Mouse (Mus musculus): ENCODE measurements around the gene Swap70.

DNA sequence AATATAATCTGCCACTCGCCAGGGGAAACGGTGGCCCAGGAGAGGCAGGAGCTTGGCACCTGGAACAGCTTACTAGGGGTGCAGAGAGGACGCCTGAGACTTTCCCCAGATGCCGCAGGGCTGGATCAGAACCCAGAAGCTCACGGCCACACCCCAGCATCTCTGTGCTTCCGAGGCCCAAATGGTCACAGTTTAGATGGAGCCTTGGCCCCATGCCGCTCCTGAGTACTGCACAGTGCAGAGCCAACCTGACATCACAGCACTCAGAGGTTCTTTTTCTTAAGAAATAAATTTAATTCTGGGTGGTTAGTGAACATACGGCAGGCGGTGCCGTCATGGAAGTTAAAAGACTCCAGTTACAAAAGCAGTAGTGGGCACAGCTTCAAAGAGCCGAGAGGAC is 86.2 kb downstream of the Swap70 start:
- TF ChIP-seq POLR2A (IDR thresholded peaks at IDR 0.05; ENCODE audit: insufficient read depth, low read depth, low read length) (no peak), CTCF (IDR thresholded peaks at IDR 0.05) (no peak), EP300 (IDR thresholded peaks at IDR 0.05; ENCODE audit: insufficient read depth, low read depth, low read length) (no peak)

Measured in heart, adult 2 months (tissue).